Mouse (Mus musculus) lung, adult 2 months (tissue): Measurements from ENCODE around the gene Arhgap24. TPM values are rescaled to one million over a fixed set of nuclear protein-coding genes. Genes with fewer than 3 reads are reported as not detected.
"Not testable (repeated sequence)": the region's sequence is repeated elsewhere in the genome, so short reads cannot be mapped to it uniquely, and the experiment has no call there.

ENCODE experiments used
- DNase-seq: peaks from one replicate; pipeline ENCODE4 v3.0.0; 2022
- H3K4me1 ChIP-seq: fragments of 200-500 bp; 2 replicates; pipeline ENCODE4 v1.6.1; 2011; ENCODE audit warnings: low read length; ENCODE audit not compliant: control insufficient read depth, insufficient read depth
- H3K4me3 ChIP-seq: fragments of 200-500 bp; replicated peaks from 2 replicates; pipeline ENCODE3; 2011; ENCODE audit warnings: low read depth, mild to moderate bottlenecking, control low read depth, low read length; ENCODE audit errors: extremely low read depth
- CTCF ChIP-seq: fragments of 200-500 bp; IDR thresholded peaks from 2 replicates; pipeline ENCODE4 v1.5.1; 2011; ENCODE audit warnings: mild to moderate bottlenecking, low read length, control low read depth; ENCODE audit not compliant: insufficient read depth
- POLR2A ChIP-seq: fragments of 200-500 bp; IDR thresholded peaks from 2 replicates; pipeline ENCODE4 v1.6.1; 2011; ENCODE audit warnings: low read depth, mild to moderate bottlenecking, control low read depth, low read length, borderline replicate concordance; ENCODE audit errors: extremely low read depth
- WGBS: fragments of 180-500 bp; shearing (Covaris S2); methylation state at CpG from one replicate; pipeline ENCODE4 v1.1.7; 2018; 5-methylcytosine and 5-hydroxymethylcytosine counted together
- polyA plus RNA-seq: library from polyadenylated mRNA; depleted of rRNA; stranded (reverse); fragments of >200 nt; gene quantifications from 2 replicates; pipeline ENCODE4 v1.2.3, GENCODE M21; 2012

Gene Arhgap24
- polyA plus RNA-seq, 1 experiment: 12.1 TPM

- no peak for DNase-seq
- 62% methylated on average over 2 of the region's 2 CpGs for WGBS
These were observed 370.6 kb downstream of the Arhgap24 start for GRCm38 (mm10) chr5:102851761-102852160.

DNA sequence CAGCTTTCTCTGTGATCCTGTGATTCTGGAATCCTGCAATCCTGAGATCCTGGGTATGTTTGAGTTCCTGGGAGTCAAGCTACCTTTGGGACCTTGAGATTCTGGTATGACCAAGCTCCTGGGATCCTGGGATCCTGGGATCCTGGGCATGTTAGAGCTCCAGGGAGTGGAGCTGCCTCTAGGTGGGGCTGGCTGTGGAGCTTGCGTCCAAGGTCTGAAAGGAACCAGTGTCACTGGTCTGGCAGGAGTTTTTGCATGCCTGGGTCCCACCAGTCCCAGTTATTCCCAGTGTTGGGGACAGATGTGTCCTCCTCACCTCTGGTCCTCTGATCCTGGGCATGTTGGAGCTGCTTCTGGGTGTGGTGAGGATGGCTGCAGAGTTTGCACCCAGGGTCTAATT is 372.6 kb downstream of the Arhgap24 start:
- WGBS: 65% methylated on average over 1 of the region's 1 CpGs
- Histone ChIP-seq H3K4me3 (no peak overlapping the region), H3K4me1 (no peaks in the 10 kb centered on the region)
- no peak for DNase-seq
- TF ChIP-seq CTCF (no peak), POLR2A (no peak)

More at GRCm38 (mm10) chr5:102851761-102852160, 370.6 kb downstream of the Arhgap24 start:
- TF ChIP-seq POLR2A: no peak
- no peak for TF ChIP-seq CTCF
- Histone ChIP-seq H3K4me1 (no peaks in the 10 kb centered on the region), H3K4me3 (no peak overlapping the region)

DNA sequence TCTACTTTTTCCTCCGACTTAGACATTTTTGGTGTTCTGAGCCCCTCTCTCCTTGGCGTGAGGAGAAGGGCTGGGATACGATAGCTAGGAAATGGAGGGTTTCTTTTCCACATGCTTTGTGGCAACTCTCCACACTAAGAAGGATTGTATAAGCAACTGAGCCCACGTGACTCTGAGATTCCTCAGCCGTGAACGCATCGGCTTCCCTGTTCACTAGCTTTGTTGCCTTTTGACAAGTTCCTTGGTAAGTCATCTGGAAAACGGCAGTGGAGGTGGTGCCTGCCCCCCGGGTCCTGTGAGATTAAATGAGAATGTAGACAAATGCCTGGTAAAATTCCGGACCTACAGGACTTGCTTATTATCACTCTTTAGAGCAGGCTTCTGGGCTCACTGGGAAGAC is 374.6 kb downstream of the Arhgap24 start:
- H3K4me1 ChIP-seq: no peaks in the 10 kb centered on the region
- no peak for TF ChIP-seq CTCF
- no peak overlapping the region for H3K4me3 ChIP-seq
- no peak for DNase-seq
- 49% methylated on average over 10 of the region's 10 CpGs for WGBS

DNA sequence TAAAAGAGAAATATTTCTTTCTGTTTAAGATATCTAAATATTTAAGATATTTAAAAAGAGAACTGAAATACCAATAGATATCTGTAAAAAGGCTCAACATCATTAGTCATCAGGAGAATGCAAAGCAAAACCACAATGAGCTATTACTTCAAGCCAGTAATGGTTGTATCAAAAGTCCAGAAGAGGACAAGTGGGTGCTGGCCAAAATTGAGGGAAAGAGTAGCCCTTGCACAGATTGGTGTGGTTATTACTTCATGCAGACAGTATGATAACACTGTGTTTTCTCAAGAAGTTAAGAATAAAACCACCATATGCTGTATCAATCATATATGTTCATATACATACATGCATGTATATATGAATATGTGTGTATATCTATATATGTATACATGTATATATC is 376.9 kb downstream of the Arhgap24 start:
- TF ChIP-seq POLR2A (no peak), CTCF (no peak)
- Histone ChIP-seq H3K4me1 (no peaks in the 10 kb centered on the region), H3K4me3 (no peak overlapping the region)
- DNase-seq: no peak

- no peak for TF ChIP-seq POLR2A
- no peak for TF ChIP-seq CTCF
- WGBS: 62% methylated on average over 11 of the region's 11 CpGs
- Histone ChIP-seq H3K4me3 (no peak overlapping the region), H3K4me1 (no peaks in the 10 kb centered on the region)
- DNase-seq: no peak
These were observed 378.6 kb downstream of the Arhgap24 start for GRCm38 (mm10) chr5:102859749-102860148.

GRCm38 (mm10) chr5:102868196-102868595 is 387.0 kb downstream of the Arhgap24 start:
- TF ChIP-seq POLR2A (no peak), CTCF (no peak)
- Histone ChIP-seq H3K4me3 (no peak overlapping the region), H3K4me1 (no peaks in the 10 kb centered on the region)
- WGBS: 57% methylated on average over 5 of the region's 5 CpGs
- DNase-seq: no peak

GRCm38 (mm10) chr5:102872996-102873395 is 391.8 kb downstream of the Arhgap24 start:
- DNase-seq, H3K4me1 ChIP-seq, H3K4me3 ChIP-seq: not testable (repeated sequence)
- 88% methylated on average over 9 of the region's 9 CpGs for WGBS

- 38% methylated on average over 11 of the region's 11 CpGs for WGBS
- DNase-seq: no peak
- TF ChIP-seq CTCF: no peak
- TF ChIP-seq POLR2A: no peak
- Histone ChIP-seq H3K4me1 (no peaks in the 10 kb centered on the region), H3K4me3 (no peak overlapping the region)
These were observed 393.6 kb downstream of the Arhgap24 start for GRCm38 (mm10) chr5:102874605-102875298.

- Histone ChIP-seq H3K4me1 (no peaks in the 10 kb centered on the region), H3K4me3 (no peak overlapping the region)
- DNase-seq: no peak
- no peak for TF ChIP-seq CTCF
- TF ChIP-seq POLR2A: no peak
- 69% methylated on average over 16 of the region's 16 CpGs for WGBS
These were observed 394.4 kb downstream of the Arhgap24 start for GRCm38 (mm10) chr5:102875628-102876027.

DNA sequence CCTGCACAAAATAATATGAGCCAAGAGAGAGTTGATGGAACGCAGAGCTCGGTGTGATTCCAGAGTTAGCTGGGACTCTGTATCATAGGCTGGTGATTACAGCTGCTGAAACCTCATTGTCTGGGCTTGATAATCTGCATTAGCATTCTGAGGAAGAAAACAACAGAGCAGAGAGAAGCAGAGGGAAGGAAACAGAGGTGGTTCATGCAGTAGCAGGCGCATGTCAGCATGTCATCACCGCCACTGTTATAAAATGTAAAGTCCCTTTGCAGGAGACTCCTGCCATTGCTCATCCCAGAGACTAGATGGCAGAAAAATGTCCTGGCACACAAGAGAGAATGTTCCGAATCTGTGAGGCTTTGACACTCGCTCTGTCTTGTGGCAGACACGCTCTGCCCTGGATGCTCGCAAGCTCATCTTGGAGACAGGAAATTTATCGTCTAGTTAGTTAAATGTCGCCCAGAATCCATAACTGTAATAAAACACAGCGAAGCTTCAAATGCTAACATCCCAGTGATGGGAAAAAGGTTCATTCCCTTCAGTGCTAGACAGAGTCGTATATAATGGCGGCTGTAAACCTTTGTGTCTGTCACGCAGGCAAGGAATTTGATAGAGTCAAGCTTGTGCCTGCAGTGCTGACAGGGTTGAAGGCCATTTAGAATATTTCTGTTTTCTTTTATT is 407.4 kb downstream of the Arhgap24 start:
- 87% methylated on average over 14 of the region's 14 CpGs for WGBS
- Histone ChIP-seq H3K4me1 (no peaks in the 10 kb centered on the region), H3K4me3 (no peak overlapping the region)
- no peak for DNase-seq
- TF ChIP-seq POLR2A (no peak), CTCF (no peak)
